Mouse (Mus musculus): Measurements from ENCODE around the gene Focad.
A peak's percentile ranks its signal among the peaks of the same experiment; 100 is the strongest.

Focad gene

DNA sequence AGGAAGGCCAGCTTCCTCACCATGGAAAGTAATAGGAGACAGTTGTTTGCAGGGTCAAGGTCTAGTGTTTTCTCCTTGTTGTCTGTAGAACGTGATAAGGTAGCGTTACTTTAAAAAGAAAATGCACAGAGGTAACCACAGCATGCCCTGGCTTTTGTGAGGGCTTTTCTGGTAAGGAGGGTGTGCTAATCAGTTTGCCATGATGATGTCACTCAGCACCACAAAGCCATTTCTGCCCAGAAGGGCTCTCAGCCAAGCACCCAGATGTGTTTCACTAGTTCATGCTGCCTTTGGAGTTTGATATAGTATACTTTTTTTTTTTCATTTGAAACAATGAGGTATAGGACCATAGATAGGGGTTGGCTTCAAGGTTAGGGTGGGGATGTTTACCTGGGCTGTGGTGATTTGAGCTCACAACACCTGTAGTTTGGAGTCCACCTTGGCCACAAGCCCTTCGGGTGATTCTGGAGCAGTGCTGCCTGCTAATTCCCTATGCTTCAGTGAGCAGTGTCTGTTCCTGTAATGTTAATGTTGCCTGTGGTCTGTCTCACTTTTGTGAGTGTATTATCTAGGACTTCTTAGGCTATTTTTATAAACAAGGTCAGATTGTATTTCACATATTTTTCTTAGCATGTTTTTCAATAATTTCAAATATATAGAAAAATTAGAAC is 61.2 kb downstream of the Focad start:
- no peak for DNase-seq (ENCODE audit: low read depth)

GRCm38 (mm10) chr4:88156961-88157360 is 62.5 kb downstream of the Focad start:
- no peak for DNase-seq (ENCODE audit: low read depth)

DNA sequence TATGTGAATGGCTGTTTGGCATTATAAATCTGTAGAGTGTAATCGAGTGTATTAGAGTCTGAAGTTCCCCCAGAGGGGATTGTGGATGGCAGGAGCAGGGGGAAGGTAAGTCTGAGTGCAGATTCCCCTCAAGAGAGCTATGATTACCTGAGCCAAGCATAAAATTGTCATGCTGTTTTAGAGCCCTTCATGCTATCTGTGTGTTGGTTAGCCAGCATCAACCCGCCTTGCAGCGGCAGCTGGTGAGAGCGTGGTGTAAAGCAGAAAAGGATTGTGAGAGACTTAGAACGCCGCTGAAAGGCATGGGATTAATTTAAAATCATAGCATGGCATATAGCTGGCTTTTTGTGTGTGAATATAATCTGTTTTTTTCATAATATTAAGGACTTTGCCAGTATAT is 63.2 kb downstream of the Focad start:
- no peak for DNase-seq (ENCODE audit: low read depth)

- DNase-seq (ENCODE audit: low read depth) = no peak
Observed at GRCm38 (mm10) chr4:88159256-88159655, 64.8 kb downstream of the Focad start.

DNA sequence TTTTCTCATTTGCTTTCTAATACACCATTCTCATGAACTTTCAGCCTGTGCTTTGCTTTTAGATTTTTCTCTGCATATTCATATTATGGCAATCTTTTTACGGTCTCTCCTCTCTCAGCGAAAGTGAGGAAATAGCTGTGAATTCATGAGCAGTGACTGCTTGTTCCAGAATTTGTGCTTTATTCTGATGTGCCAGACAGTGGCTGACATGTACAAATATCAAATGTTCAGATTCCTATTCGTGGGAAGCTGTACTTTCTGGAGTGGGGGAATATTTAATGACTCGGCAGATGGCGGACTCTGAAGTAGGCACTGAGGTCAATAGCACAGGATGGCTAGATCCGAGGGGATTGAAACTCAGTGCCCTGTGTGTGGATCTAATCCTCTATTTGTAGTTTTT is 65.3 kb downstream of the Focad start:
- DNase-seq (ENCODE audit: low read depth) = no peak

- no peak for DNase-seq (ENCODE audit: low read depth)
Observed at GRCm38 (mm10) chr4:88163511-88164247, 69.2 kb downstream of the Focad start.

DNA sequence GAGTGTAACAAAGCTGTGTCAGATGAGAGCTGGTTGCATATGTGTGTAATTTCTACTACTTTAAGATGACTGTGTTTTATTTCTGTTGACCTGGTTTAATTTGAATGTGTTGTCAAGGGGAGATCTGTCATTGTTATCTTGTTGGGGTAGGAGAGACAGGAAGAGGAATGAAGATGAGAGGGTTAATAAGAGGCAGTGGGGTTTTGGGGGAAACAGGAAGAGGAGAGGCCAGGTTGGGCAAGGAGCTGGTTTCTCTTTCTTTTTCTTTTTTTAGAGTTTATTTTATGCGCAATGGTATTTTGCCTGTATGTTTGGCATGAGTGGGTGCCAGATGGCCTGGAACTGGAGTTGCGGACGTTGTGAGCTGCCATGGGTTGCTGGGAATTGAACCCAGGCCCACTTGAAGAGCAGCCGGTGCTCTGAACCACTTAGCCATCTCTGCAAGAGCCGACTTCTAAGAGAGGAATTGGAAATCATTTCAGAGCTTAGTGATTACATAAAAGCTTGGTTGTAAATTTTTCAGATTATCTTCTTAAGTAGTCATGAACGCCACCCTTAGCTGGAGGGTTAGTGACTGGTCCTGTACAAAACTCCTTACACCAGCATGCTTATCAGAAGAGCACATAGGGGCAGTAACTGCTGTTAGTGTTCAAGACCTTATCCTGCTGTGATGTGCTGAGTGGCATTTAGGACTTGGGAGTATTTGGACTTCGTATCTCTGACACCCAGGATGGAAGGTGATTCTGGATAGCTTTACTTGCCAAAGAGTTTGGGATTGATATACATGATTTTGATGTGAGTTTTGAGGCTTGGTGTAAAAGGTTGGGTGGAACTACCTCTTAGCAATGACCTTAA is 72.8 kb downstream of the Focad start:
- peak; percentile 62 for DNase-seq (ENCODE audit: low read depth)

DNA sequence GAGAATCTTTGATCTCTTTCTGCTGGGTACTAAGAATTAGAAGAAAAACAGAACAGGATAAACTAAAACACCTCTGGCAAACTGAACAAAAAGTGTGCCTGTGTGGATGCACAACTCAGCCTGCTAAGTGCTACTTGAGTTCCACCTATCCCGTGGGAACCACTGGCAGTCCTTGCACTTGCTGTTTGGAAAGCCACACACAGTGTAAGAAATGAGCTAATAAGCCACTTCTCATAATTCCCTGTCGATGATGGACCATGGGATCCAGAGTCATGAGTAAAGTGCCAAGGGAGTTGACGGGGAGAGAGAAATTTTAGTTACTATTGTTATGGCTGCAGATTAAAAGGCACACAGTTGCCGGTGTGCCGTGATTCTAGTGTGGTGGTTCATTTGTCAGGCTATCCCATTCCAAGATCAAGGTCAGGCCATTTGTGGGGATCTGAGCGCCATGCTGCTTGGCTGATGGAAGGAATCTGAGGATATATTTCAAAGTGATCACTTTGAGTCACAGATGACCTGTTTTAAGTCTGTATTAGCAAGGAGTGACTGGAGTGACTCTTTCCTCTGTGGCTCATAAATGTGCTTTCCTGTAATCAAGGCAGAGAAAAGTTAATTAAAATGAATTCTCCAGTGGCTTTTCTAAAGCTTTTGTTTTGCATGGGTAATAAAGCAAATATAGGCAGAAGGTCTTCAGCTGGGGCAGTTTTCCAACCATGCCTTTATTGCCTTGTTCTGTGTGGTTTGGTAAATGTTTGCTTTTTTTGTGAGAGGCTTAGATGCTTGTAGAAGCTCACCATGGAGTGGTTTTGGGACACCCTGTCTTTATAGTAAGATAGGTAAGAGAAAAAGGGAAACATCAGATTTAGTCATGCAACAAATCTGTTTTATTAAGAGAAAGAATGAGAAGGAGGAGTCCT is 80.9 kb downstream of the Focad start:
- no peak for DNase-seq (ENCODE audit: low read depth)

DNA sequence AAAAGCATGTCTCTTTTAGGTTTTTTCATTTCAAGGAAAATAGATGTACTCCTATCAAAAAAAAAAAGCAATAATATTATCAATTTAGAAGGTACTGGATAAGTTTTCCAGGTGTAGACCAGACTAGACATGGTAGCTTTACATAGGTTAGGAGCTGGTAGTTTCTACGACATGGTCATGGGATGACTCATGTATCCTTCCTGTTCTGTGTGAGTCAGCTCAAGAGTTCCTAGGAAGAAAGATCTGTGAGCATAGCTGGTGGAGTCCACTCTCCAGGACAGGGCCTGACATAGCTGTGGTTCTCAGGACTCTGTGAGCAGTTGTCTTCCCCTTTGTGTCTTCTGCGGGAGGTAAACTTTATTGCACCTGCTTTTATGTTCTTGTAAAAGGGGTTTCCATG is 84.9 kb downstream of the Focad start:
- DNase-seq (ENCODE audit: low read depth) = no peak

DNA sequence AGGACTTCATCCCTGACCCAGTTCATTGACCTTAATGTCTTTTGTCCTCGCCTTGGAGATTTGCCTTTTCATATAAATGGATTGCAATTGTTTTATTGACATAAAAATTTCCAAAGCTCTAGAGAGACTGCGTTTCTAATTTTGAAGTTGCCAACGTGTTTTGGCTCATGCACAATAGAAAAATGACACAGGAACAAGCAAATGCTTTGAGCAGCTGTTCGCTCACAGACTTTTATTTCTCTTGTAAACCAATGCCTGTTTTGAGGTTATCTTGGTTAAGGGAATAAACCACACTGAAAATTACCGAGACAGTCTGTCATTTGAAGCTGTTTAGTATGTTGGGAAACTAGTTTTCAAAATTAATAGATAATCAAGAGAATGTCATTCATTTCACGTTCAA is 89.9 kb downstream of the Focad start:
- DNase-seq (ENCODE audit: low read depth) = no peak

GRCm38 (mm10) chr4:88185872-88186426 is 91.5 kb downstream of the Focad start:
- DNase-seq (ENCODE audit: low read depth) = no peak

DNA sequence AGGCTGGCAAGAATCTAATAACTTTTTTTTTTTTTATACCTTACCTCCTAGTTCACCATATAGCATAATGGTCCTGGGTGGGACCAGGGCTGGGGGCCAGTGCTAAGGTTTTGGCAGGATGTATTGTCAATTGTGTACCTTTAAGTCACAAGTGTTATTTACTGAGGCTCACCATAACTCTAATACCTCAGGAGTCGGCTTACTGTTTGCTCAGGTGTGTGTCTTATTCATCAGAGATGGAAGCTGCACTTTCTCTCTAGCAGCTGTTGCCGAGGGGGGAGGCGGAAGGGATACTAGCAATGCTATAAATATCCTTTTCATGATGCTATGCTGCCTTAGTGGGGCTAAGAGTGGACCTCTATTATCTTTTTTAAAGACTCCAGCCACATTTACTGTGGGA is 93.2 kb downstream of the Focad start:
- no peak for DNase-seq (ENCODE audit: low read depth)

DNA sequence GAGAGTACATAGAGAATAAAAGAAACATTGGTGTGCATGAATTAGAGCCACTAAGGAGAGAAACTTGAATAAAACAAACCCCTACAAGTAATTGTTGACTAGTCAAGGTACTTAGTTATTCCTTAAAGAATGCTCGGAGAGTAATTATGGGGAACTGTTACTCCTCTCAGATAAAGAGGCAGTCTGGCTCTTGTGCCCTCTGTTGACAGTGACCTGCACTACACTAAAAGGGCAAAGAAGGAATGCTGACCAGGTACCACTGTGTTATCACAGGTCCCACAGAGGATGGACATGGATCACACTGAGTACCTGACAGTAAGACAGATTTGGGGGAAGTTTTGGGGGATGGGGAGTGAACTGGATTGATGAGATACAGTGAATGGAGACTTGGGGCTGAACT is 95.1 kb downstream of the Focad start:
- peak; percentile 16 for DNase-seq (ENCODE audit: low read depth)

- no peak for DNase-seq (ENCODE audit: low read depth)
Observed at GRCm38 (mm10) chr4:88194256-88194655, 99.8 kb downstream of the Focad start.

- DNase-seq (ENCODE audit: low read depth) = no peak
Observed at GRCm38 (mm10) chr4:88195898-88196495, 101.6 kb downstream of the Focad start.

DNA sequence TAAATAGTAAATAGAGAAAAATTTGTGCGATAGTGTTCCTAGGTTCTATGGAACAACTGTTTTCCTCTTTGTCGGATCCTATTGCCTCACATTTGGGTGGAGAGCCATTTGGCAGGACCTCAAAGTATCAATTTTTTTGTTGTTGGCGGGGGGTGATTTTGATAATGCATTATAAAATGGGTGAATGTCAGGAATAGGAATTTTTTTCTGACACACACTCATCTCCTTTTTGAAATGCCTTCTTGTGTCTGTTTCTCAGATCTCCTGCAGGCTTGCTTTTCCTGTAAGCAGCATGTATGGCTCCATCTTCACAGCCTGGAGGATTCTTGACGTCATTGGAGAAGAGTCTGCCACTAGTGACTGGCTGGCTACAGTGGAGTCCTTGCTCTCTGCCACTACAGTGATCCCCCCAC is 102.1 kb downstream of the Focad start:
- DNase-seq (ENCODE audit: low read depth) = no peak

DNA sequence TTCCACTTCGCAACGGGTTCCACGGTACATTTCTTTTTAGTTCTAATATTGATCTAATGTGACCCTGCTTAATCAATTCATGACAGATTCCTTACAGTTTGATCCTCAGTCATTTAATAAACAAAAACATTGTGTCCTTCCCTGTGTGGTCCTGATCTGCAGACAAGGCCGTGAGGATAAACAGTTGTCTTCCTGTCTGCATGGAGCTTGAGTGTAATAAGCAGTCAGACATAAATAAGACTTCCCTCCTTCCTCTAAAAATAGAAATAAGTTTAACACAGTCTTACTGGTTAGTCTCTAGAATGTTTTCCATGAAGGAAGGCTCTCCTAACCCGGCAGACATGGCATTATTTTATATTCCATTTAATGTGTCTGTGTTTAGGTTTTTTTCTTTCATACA is 102.8 kb downstream of the Focad start:
- no peak for DNase-seq (ENCODE audit: low read depth)

DNA sequence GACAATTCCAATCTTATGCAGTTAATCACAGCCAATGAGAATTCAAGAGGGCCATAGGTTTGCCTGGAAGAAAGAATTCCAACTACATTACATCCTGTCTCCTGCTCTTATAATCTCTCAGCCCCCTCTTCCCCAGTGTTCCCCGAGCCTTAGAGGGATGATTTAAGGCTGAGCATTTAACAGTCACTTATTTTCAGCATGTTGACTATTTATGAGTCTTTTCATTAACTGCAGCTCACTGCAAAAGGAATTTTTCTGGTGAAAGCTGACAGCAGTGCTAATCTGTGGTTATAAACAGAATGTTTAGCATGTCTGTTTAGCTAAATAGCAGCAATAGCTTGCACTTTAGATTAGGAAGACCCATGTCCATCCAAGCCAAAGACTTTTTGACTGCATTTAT is 104.8 kb downstream of the Focad start:
- DNase-seq (ENCODE audit: low read depth) = no peak

DNA sequence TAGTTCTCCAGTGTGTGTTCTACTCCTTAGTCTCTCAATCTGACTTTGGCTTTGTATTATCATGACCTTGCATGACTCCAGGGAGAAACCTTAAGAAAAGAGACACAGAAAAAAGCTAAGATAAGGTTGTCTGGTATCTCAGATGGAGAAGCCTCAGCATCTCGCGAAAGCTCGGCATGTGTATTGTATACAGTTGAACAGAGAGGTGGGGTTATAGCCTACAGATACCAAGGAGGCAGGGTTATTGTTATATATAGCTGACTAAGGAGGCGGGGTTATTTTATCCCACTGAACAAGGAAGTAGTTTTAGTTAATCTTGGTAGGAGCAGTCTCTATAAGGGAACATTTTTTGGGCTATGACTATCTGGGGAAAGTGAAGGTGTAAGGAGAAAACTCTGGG is 106.6 kb downstream of the Focad start:
- DNase-seq (ENCODE audit: low read depth) = no peak

- no peak for DNase-seq (ENCODE audit: low read depth)
Observed at GRCm38 (mm10) chr4:88208676-88209075, 114.2 kb downstream of the Focad start.

DNA sequence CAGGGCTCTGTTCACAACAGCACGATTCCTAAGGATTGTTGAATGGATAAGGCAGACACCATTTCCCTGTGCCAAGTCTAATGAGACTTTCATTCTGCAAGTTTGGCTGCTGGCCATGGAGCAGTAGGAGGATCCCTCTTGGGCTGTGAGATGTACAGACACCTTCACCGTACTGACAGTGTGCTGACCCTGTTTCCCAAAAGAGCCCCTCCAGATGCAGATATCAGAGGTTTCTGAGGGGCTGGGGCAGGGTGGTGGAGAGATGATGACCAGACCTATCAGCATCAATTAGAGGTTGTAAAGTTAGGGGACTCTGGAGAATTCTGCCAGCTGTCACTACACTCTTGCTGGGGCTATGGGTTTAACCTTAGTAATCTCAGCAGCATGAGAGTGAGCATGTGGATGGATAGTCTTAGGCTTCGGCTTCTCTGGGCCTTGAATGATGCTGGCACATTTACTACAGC is 115.0 kb downstream of the Focad start:
- no peak for DNase-seq (ENCODE audit: low read depth)

Data from naive thymus-derived CD4-positive, alpha-beta T cell, adult 2 months (primary cell).